14 mouse cellular contexts compared by ENCODE assay signal in genomic region chr14:58174512-58174911, GRCm38 (mm10).
"Had no signal": no experiment of that assay in that cellular context is flagged by ENCODE, and none has a peak within 500 bp of the region (broad histone marks: within the 10 kb centered on the region; RNA-seq: fewer than 3 reads in every experiment).

No protein-coding gene starts in this region.

- H3K27me3 ChIP-seq: liver, embryonic 13.5 days; megakaryocyte, embryonic 14.5 days had no signal

- H3K36me3 ChIP-seq: limb, embryonic 12.5 days; liver, embryonic 13.5 days had no signal

- H3K9me3 ChIP-seq: limb, embryonic 12.5 days; liver, embryonic 13.5 days had no signal

- H3K9ac ChIP-seq: limb, embryonic 12.5 days; liver, embryonic 13.5 days; liver, postnatal 0 days had no signal

- H3K4me3 ChIP-seq: layer of hippocampus, adult 2 months; limb, embryonic 12.5 days; liver, embryonic 13.5 days; megakaryocyte, embryonic 14.5 days had no signal

- ATAC-seq: inflammation-experienced regulatory T-cells, adult 6 months; liver, postnatal 0 days had no signal

- H3K27ac ChIP-seq: layer of hippocampus, adult 2 months; limb, embryonic 12.5 days; liver, embryonic 13.5 days; macrophage had no signal

- H3K4me2 ChIP-seq: limb, embryonic 12.5 days; liver, embryonic 13.5 days; midbrain, embryonic 11.5 days had no signal

- DNase-seq: kidney, postnatal 10 days; kidney, postnatal 4 days; liver; liver, embryonic 13.5 days; liver, postnatal 0 days; lung, postnatal 14 days; right cerebral cortex, postnatal 25 days; thymus, postnatal 4 days had no signal

- H3K4me1 ChIP-seq: liver, embryonic 13.5 days; megakaryocyte, embryonic 14.5 days had no signal
